Mouse (Mus musculus) ES-Bruce4 (cell line): ENCODE data around the gene Slc25a28.

Source experiments
- CTCF ChIP-seq: IDR thresholded peaks from one replicate; pipeline ENCODE4 v1.8.1; 2011; ENCODE audit warnings: low read depth, low read length
- EP300 ChIP-seq: IDR thresholded peaks from 2 replicates; pipeline ENCODE4 v1.6.1; 2011; ENCODE audit warnings: low read depth, low read length; ENCODE audit not compliant: insufficient read depth

DNA sequence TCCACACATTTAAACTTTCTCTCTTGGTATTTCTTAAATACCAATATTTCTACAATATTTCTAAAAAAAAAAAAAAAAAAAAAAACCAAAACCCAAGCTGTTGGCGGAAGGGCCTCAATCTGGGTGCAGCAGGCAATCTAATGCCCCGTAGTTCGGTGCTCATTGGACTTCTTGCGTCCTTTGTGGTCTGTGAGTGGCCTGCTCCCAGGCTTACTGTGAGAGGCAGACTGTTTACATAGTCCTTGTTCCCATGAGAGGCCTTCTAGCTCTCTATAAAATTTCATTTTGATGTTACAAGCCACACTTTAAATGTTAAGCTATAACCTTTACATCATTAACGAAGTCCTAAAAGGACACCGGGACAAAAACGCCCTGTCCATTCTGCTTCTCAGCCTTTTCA lies 33.5 kb upstream of the Slc25a28 start:
- no peak for TF ChIP-seq CTCF
- TF ChIP-seq EP300, result no peak
